Mouse (Mus musculus): Measurements from ENCODE around the gene Lypd3.

- TF ChIP-seq HCFC1 (IDR thresholded peaks at IDR 0.05; ENCODE audit: borderline replicate concordance, insufficient read depth, low read length) (no peak), CHD2 (IDR thresholded peaks at IDR 0.05; ENCODE audit: low read depth, low read length) (no peak), MAFK (IDR thresholded peaks at IDR 0.05; ENCODE audit: insufficient read depth, low read depth, low read length) (no peak), ZNF384 (IDR thresholded peaks at IDR 0.05; ENCODE audit: low read depth, low read length) (no peak)
Observed at GRCm38 (mm10) chr7:24619671-24620397, 16.5 kb upstream of the Lypd3 start.

Data from ES-E14 (cell line).